Mouse (Mus musculus) c-Kit-negative CD71-positive TER-119-positive erythroid progenitor cells, embryonic 14.5 days (primary cell): ENCODE data around the gene Ebf4.
"Not testable (repeated sequence)": the region's sequence is repeated elsewhere in the genome, so short reads cannot be mapped to it uniquely, and the experiment has no call there.

Experiments used
- DNase-seq: peaks from one replicate; pipeline ENCODE4 v3.0.0-alpha.2; 2013; ENCODE audit warnings: low read depth, low spot score

The Ebf4 gene

GRCm38 (mm10) chr2:130295331-130296133, 563 bp downstream of the Ebf4 start:
- no peak for DNase-seq

- no peak for DNase-seq
Observed at GRCm38 (mm10) chr2:130296134-130296745, 1.3 kb downstream of the Ebf4 start.

GRCm38 (mm10) chr2:130297580-130297979, 2.6 kb downstream of the Ebf4 start:
- DNase-seq, result no peak

GRCm38 (mm10) chr2:130303014-130303413, 8.0 kb downstream of the Ebf4 start:
- DNase-seq, result no peak

GRCm38 (mm10) chr2:130327057-130327456, 32.1 kb downstream of the Ebf4 start:
- DNase-seq, result no peak

GRCm38 (mm10) chr2:130329502-130329901, 34.5 kb downstream of the Ebf4 start:
- DNase-seq, result no peak

- no peak for DNase-seq
Observed at GRCm38 (mm10) chr2:130335112-130335511, 40.1 kb downstream of the Ebf4 start.

GRCm38 (mm10) chr2:130340464-130341219, 45.7 kb downstream of the Ebf4 start:
- DNase-seq, result no peak

- DNase-seq, result no peak
Observed at GRCm38 (mm10) chr2:130341220-130341580, 46.2 kb downstream of the Ebf4 start.

GRCm38 (mm10) chr2:130350376-130350775, 55.4 kb downstream of the Ebf4 start:
- no peak for DNase-seq

GRCm38 (mm10) chr2:130351758-130352339, 56.9 kb downstream of the Ebf4 start:
- DNase-seq, result no peak

- DNase-seq, result no peak
Observed at GRCm38 (mm10) chr2:130353411-130353810, 58.4 kb downstream of the Ebf4 start.

GRCm38 (mm10) chr2:130353889-130354288, 58.9 kb downstream of the Ebf4 start:
- no peak for DNase-seq

- DNase-seq, result no peak
Observed at GRCm38 (mm10) chr2:130357551-130357950, 62.6 kb downstream of the Ebf4 start.

- DNase-seq, result no peak
Observed at GRCm38 (mm10) chr2:130358852-130359251, 63.9 kb downstream of the Ebf4 start.

GRCm38 (mm10) chr2:130362511-130363026, 67.6 kb downstream of the Ebf4 start:
- no peak for DNase-seq

- no peak for DNase-seq
Observed at GRCm38 (mm10) chr2:130365211-130366094, 70.5 kb downstream of the Ebf4 start.

GRCm38 (mm10) chr2:130367386-130367785, 72.4 kb downstream of the Ebf4 start:
- DNase-seq, result no peak

- not testable (repeated sequence) for DNase-seq
Observed at GRCm38 (mm10) chr2:130373026-130373425, 78.1 kb downstream of the Ebf4 start.

- no peak for DNase-seq
Observed at GRCm38 (mm10) chr2:130374951-130375350, 80.0 kb downstream of the Ebf4 start.

- DNase-seq, result no peak
Observed at GRCm38 (mm10) chr2:130383205-130383604, 88.2 kb downstream of the Ebf4 start.
